Mouse (Mus musculus) central nervous system, embryonic 11.5 days (tissue): ENCODE data around the gene Bbip1. TPM values are rescaled to one million over a fixed set of nuclear protein-coding genes. Genes with fewer than 3 reads are reported as not detected.

Source experiments
- polyA plus RNA-seq: library from polyadenylated mRNA; depleted of rRNA; stranded (reverse); fragments of >200 nt; gene quantifications from 2 replicates; pipeline ENCODE4 v1.2.3, GENCODE M21; 2012; rRNA removed

The Bbip1 gene
- 70.8 and 81.8 TPM in 2 replicates for polyA plus RNA-seq

GRCm38 (mm10) chr19:53943802-53944785, at the start of gene Bbip1, which contains the start of gene Shoc2:
TSS of gene Bbip1 (minus strand) at chr19:53944627.
TSS of gene Shoc2 (plus strand) at chr19:53944306.

GRCm38 (mm10) chr19:53892061-53892460, 52.4 kb downstream of the Bbip1 start, which contains the start of gene Pdcd4:
TSS of gene Pdcd4 (plus strand) at chr19:53892231.

Other genes with a start within 250 kb of the Bbip1 start
- 43.9 and 62.0 TPM in 2 replicates for gene Pdcd4, start 52.4 kb downstream of the Bbip1 start, polyA plus RNA-seq
- 36.7 and 41.6 TPM in 2 replicates for gene Shoc2, start 321 bp downstream of the Bbip1 start, polyA plus RNA-seq
- gene Adra2a, start 99.5 kb upstream of the Bbip1 start, polyA plus RNA-seq, result 4.1 and 4.4 TPM in 2 replicates